Mouse (Mus musculus) kidney, adult 2 months (tissue): ENCODE measurements around the gene Celf2. TPM values are rescaled to one million over a fixed set of nuclear protein-coding genes. Genes with fewer than 3 reads are reported as not detected.

Experiments used
- DNase-seq: peaks from one replicate; pipeline ENCODE4 v3.0.0; 2021
- H3K27ac ChIP-seq: fragments of 200-500 bp; 2 replicates; pipeline ENCODE4 v1.5.1; 2012; ENCODE audit warnings: low read depth, low read length, control low read depth, inconsistent platforms; ENCODE audit not compliant: insufficient read depth
- H3K27me3 ChIP-seq: fragments of 200-500 bp; replicated peaks from 2 replicates; pipeline ENCODE4 v1.6.1; 2012; ENCODE audit warnings: mild to moderate bottlenecking, moderate library complexity, low read length, inconsistent platforms; ENCODE audit not compliant: control insufficient read depth, insufficient read depth
- H3K36me3 ChIP-seq: fragments of 200-500 bp; 2 replicates; pipeline ENCODE4 v1.6.1; 2012; ENCODE audit warnings: mild to moderate bottlenecking, moderate library complexity, low read length, inconsistent platforms; ENCODE audit not compliant: control insufficient read depth, insufficient read depth
- H3K4me1 ChIP-seq: fragments of 200-500 bp; 2 replicates; pipeline ENCODE4 v1.6.1; 2011; ENCODE audit warnings: low read length; ENCODE audit not compliant: control insufficient read depth, insufficient read depth
- H3K4me3 ChIP-seq: fragments of 200-500 bp; 2 replicates; pipeline ENCODE4 v1.5.1; 2011; ENCODE audit warnings: mild to moderate bottlenecking, low read depth, low read length, control low read depth; ENCODE audit not compliant: insufficient read depth
- CTCF ChIP-seq: fragments of 200-500 bp; conservative IDR thresholded peaks from 2 replicates; pipeline ENCODE4 v1.5.1; 2011; ENCODE audit warnings: low read depth, mild to moderate bottlenecking, control low read depth, low read length, moderate library complexity, mixed read lengths; ENCODE audit not compliant: insufficient read depth, insufficient read length
- POLR2A ChIP-seq: fragments of 200-500 bp; IDR thresholded peaks from one replicate; pipeline ENCODE4 v1.6.1; 2011; ENCODE audit warnings: low read depth, low read length, control low read depth
- WGBS: fragments of 180-500 bp; shearing (Covaris S2); methylation state at CpG from one replicate; pipeline ENCODE4 v1.1.7; 2018; 5-methylcytosine and 5-hydroxymethylcytosine counted together
- polyA plus RNA-seq: library from polyadenylated mRNA; depleted of rRNA; stranded (reverse); fragments of >200 nt; gene quantifications from 2 replicates; pipeline ENCODE4 v1.2.3, GENCODE M21; 2012

Celf2 gene
- polyA plus RNA-seq, 1 experiment = 11.5 TPM

DNA sequence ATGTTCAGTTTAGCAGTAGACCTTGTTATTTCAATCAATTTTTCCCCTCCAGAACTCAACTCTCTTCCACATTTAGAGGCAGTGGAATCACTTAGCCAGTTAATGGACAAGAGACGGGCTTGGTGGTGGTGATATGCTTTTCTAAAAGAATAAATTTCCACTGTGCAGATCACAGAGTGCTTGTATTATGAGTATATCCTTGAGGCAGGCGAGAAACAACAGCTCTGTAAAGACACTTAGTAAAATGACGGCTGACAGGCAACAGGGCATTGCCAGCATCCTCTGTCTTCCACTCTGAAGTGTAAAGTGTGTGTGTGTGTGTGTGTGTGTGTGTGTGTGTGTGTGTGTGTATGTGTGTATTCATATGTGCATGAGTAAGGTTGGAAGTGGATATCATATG is 362.1 kb downstream of the Celf2 start:
- TF ChIP-seq POLR2A = no peak
- no peak for TF ChIP-seq CTCF
- no peak overlapping the region for H3K27ac ChIP-seq
- H3K4me3 ChIP-seq = no peak overlapping the region
- H3K4me1 ChIP-seq = no peaks in the 10 kb centered on the region
- DNase-seq = no peak
- H3K36me3 ChIP-seq = no peaks in the 10 kb centered on the region
- no peaks in the 10 kb centered on the region for H3K27me3 ChIP-seq
- WGBS = 85% methylated on average over 3 of the region's 3 CpGs

DNA sequence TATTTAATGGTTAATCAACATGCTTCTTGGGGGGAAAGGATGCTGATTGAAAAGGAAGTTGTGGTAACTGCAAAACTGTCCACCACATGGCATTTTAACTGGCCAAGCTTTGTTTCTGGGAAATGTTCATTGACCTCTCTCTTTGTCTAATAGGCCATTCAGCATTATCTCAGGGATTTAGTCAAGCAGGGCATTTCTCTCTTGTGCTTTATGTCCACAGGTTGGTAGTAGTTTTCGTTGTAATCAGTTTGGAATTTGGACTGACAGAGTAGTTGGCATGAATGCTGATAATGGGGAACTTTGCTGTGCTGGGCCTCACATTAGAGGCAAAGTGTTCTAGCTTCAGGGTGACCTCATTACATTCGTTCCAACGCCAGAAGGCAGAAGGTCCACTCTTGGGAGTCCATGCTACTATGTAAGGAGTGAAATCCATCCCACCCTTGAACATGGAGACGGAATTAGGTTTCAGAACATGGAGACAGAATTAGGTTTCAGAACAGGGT is 363.8 kb downstream of the Celf2 start:
- Histone ChIP-seq H3K27me3 (no peaks in the 10 kb centered on the region), H3K36me3 (no peaks in the 10 kb centered on the region), H3K27ac (no peak overlapping the region), H3K4me3 (no peak overlapping the region), H3K4me1 (no peaks in the 10 kb centered on the region)
- 83% methylated on average over 4 of the region's 4 CpGs for WGBS
- TF ChIP-seq CTCF = no peak
- no peak for TF ChIP-seq POLR2A
- DNase-seq = no peak

DNA sequence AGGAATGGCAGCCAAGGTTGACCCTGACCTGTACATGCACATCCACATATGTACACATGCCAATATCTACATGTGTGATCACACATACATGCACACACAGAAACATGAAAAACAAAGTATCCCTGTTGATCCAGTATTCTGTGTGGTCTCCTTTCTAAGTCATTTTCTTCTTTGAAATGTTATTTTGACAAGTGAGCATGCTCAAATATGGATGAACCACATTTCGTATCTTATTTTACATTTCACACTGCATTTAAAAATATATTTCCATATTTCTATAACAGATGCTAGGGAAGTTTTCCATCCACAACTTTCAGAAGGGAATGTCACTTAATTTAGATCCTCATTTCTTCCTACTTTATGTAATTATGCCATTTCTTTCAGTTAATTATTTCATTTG is 364.5 kb downstream of the Celf2 start:
- Histone ChIP-seq H3K4me3 (no peak overlapping the region), H3K27me3 (no peaks in the 10 kb centered on the region), H3K27ac (no peak overlapping the region), H3K4me1 (no peaks in the 10 kb centered on the region), H3K36me3 (no peaks in the 10 kb centered on the region)
- WGBS = 89% methylated on average over 1 of the region's 1 CpGs
- TF ChIP-seq POLR2A = no peak
- DNase-seq = no peak

DNA sequence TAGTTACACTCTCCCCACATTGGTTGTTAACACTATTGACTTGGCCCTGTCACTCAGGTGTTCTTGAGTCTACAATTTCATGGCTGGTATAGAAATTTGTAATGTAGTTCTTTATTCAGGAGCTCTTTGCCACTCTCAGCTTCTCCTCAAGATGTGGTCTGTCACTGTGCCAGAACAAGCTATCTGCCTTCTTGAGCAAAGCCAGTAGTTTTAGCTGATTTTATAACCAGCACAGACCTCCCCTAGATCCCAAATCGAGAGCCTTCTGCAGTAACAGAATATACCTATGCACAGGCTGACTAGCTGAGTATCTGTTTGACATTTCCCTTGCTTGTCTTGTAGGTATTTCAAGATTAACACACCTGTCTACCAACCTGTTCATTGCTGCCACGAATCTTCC is 386.0 kb downstream of the Celf2 start:
- H3K4me1 ChIP-seq = no peaks in the 10 kb centered on the region
- WGBS = 82% methylated on average over 2 of the region's 2 CpGs
- H3K27me3 ChIP-seq = no peaks in the 10 kb centered on the region
- no peak overlapping the region for H3K4me3 ChIP-seq
- DNase-seq = no peak
- H3K27ac ChIP-seq = no peak overlapping the region
- no peaks in the 10 kb centered on the region for H3K36me3 ChIP-seq
- TF ChIP-seq CTCF (no peak), POLR2A (no peak)

DNA sequence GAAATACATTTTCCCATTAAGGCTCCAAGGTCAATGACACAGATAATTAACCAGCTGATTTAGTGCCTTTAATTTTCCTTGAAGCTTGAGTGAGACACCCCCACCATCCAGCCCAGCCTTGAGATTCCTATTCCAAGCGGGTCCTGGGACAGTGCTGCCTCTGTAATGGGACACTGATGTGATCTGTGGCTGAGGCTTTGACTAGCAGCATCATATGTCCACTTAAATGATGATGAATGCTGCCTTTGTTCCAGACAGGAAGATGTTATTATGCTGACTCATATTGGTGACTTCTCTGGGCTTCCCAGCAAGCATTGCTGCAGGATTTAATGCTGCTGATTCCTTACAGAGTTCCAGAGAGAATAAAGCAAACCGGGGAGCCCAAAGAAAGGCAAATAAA is 393.6 kb downstream of the Celf2 start:
- Histone ChIP-seq H3K36me3 (no peaks in the 10 kb centered on the region), H3K4me3 (no peak overlapping the region), H3K4me1 (no peaks in the 10 kb centered on the region), H3K27ac (no peak overlapping the region), H3K27me3 (no peaks in the 10 kb centered on the region)
- no peak for DNase-seq
- 25% methylated on average over 2 of the region's 2 CpGs for WGBS
- no peak for TF ChIP-seq POLR2A
- TF ChIP-seq CTCF = no peak

DNA sequence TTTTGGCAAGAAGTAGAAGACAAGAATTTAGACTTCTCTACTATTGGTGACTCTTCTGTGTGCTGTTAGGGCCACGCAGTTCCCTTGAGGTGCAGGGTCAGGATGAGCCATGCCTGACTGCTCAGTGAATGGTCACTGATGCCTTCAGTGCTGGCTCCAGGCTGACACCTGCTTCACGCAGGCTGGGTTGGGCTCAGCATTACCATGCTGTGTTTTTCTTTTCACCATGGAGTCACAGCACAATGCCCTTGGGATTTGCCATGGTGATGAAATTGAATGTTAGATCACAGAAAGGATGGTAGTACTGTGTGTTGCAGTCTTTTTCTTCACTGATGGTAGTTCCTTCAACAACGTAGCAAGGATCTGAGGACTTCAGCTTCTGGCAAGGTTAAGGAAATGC is 394.2 kb downstream of the Celf2 start:
- no peak overlapping the region for H3K4me3 ChIP-seq
- no peak for TF ChIP-seq CTCF
- no peak for TF ChIP-seq POLR2A
- no peaks in the 10 kb centered on the region for H3K36me3 ChIP-seq
- no peaks in the 10 kb centered on the region for H3K27me3 ChIP-seq
- H3K4me1 ChIP-seq = no peaks in the 10 kb centered on the region
- WGBS = 37% methylated on average over 3 of the region's 3 CpGs
- H3K27ac ChIP-seq = no peak overlapping the region
- DNase-seq = no peak

DNA sequence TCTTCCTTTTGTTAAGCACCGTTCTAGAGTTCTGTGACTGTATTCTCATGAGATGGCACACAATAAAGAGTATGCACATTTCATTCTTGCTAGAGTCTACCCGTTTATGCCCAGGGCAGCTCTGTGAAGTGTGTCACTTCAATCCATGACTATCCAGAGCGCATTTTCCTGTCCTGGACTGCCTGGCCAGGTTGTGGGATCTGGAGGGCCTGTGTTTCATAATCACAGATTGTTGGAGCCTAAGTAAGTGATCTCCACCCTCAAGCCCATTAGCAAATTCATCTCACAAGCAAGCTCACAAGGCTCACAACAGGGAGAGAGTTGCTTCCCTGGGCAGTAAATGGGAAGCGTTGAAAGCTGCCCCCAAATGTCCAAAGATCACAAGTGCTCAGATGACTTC is 395.6 kb downstream of the Celf2 start:
- TF ChIP-seq CTCF = no peak
- TF ChIP-seq POLR2A = no peak
- no peak overlapping the region for H3K4me3 ChIP-seq
- H3K36me3 ChIP-seq = no peaks in the 10 kb centered on the region
- H3K27me3 ChIP-seq = no peaks in the 10 kb centered on the region
- no peaks in the 10 kb centered on the region for H3K4me1 ChIP-seq
- no peak overlapping the region for H3K27ac ChIP-seq
- no peak for DNase-seq
- WGBS = 74% methylated on average over 4 of the region's 4 CpGs
